In the genomic region with DNA sequence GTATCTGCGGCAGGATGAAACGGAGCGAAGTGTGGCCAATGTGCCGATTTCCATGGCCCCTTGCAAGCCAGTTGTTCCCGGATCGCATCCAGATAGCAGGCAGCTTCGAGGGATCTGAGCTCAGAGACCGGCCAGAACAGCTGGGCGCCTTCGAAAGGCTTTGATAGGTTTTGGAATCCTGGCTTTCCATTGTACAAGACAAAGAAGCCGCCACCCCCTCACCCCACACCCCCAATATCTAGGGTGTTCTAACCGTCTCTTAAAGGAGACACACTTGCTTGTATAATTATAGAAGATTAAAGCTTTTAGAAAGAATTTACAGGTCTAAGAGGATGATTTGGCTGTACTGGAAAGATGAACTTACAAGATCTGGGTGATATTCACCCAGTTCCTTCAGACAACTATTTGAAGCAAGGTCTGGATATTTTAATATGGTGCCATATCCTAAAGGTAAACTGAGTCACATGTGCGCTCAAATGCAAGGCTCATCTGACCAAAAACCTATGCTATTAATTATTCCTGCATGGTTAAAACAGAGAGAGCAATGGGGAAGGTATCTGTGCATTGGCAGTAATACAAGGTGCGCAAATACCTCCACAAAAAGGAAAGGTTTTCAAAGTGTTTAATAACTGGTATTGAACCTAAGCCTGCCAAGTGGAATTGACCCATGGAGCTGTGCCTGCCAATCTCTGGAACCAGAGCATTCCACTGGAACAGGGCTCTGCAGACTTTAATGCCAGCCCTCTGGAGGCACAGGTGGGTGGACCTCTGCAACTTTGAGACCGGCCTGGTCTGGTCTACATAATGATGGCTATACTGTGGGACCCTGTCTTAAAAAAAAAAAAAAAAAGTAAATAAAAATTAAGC, we compare ENCODE assay signal across 11 mouse cellular contexts.
DNase-seq lines count a peak whose midpoint lies in the region; ATAC-seq and TF ChIP-seq lines count a peak whose summit lies in the region.
"Had no signal": no experiment of that assay in that cellular context is flagged by ENCODE, and none has a peak within 500 bp of the region (broad histone marks: within the 10 kb centered on the region; RNA-seq: fewer than 3 reads in every experiment).

No protein-coding gene starts in this region.

- no peaks in the 10 kb centered on the region; the same call in 1 of the 2 replicates for H3K27me3 ChIP-seq in forebrain, postnatal 0 days (ENCODE audit: insufficient read depth, low read length)
- no peaks in the 10 kb centered on the region for H3K27me3 ChIP-seq in forebrain, embryonic 13.5 days
- no peaks in the 10 kb centered on the region for H3K27me3 ChIP-seq in limb, embryonic 14.5 days (ENCODE audit: control insufficient read depth, insufficient read depth, low read length)
- no peaks in the 10 kb centered on the region for H3K27me3 ChIP-seq in neural tube, embryonic 15.5 days (replicated peaks)
- H3K27me3 ChIP-seq: liver, embryonic 15.5 days had no signal

- H3K4me3 ChIP-seq in forebrain, postnatal 0 days (ENCODE audit: low read depth, low read length): no peak overlapping the region
- H3K4me3 ChIP-seq in forebrain, embryonic 13.5 days: no peak overlapping the region
- no peak overlapping the region for H3K4me3 ChIP-seq in limb, embryonic 14.5 days (replicated peaks; ENCODE audit: low read length)
- H3K4me3 ChIP-seq in neural tube, embryonic 15.5 days (replicated peaks): no peak overlapping the region
- H3K4me3 ChIP-seq: liver, embryonic 15.5 days had no signal

- DNase-seq in forebrain, postnatal 0 days: no peak
- DNase-seq in lung, postnatal 10 days: peak; percentile 58
- DNase-seq in lung, postnatal 36 days: no peak
- peak; percentile 40 for DNase-seq in limb, embryonic 14.5 days (ENCODE audit: low spot score)
- no peak for DNase-seq in frontal cortex, adult 2 months (ENCODE audit: extremely low spot score in 1 of 2, low spot score in 1 of 2)
- no peak for DNase-seq in cerebellum, postnatal 36 days
- DNase-seq: adrenal gland, postnatal 36 days; cerebellum, postnatal 10 days had no signal

- H3K4me1 ChIP-seq in forebrain, postnatal 0 days (ENCODE audit: insufficient read depth): no peaks in the 10 kb centered on the region
- no peaks in the 10 kb centered on the region for H3K4me1 ChIP-seq in forebrain, embryonic 13.5 days
- H3K4me1 ChIP-seq in limb, embryonic 14.5 days (ENCODE audit: control insufficient read depth, insufficient read depth, low read length): peaks cover 8% of the 10 kb centered on the region
- H3K4me1 ChIP-seq in neural tube, embryonic 15.5 days: no peaks in the 10 kb centered on the region
- H3K4me1 ChIP-seq: liver, embryonic 15.5 days had no signal

- TF ChIP-seq CTCF in forebrain, postnatal 0 days (IDR thresholded peaks at IDR 0.05; ENCODE audit: low read depth): no peak

- H3K4me2 ChIP-seq in forebrain, postnatal 0 days (ENCODE audit: low read depth): peak overlapping the region; percentile 21; the same call in 1 of the 2 replicates
- H3K4me2 ChIP-seq in forebrain, embryonic 13.5 days: no peak overlapping the region
- no peak overlapping the region for H3K4me2 ChIP-seq in limb, embryonic 14.5 days (replicated peaks; ENCODE audit: low read depth, low read length, severe bottlenecking)
- peak overlapping the region; percentile 19 for H3K4me2 ChIP-seq in neural tube, embryonic 15.5 days
- H3K4me2 ChIP-seq: liver, embryonic 15.5 days had no signal

- WGBS in forebrain, postnatal 0 days: 35% methylated on average over 15 of the region's 15 CpGs
- WGBS in forebrain, embryonic 13.5 days: 41% methylated on average over 15 of the region's 15 CpGs
- WGBS in limb, embryonic 14.5 days: 51% methylated on average over 15 of the region's 15 CpGs
- WGBS in neural tube, embryonic 15.5 days: 40% methylated on average over 15 of the region's 15 CpGs

- no peak overlapping the region for H3K9ac ChIP-seq in forebrain, postnatal 0 days
- H3K9ac ChIP-seq in forebrain, embryonic 13.5 days: no peak overlapping the region
- H3K9ac ChIP-seq in limb, embryonic 14.5 days (ENCODE audit: low read depth, low read length, severe bottlenecking): no peak overlapping the region
- H3K9ac ChIP-seq in neural tube, embryonic 15.5 days (replicated peaks): no peak overlapping the region
- H3K9ac ChIP-seq: liver, embryonic 15.5 days had no signal

- no peak for ATAC-seq in forebrain, postnatal 0 days
- no peak for ATAC-seq in forebrain, embryonic 13.5 days
- ATAC-seq in limb, embryonic 14.5 days (ENCODE audit: low FRiP score, low read depth): peak; percentile 73
- no peak for ATAC-seq in neural tube, embryonic 15.5 days (ENCODE audit: low FRiP score)

- no peaks in the 10 kb centered on the region for H3K36me3 ChIP-seq in forebrain, postnatal 0 days (ENCODE audit: insufficient read depth)
- no peaks in the 10 kb centered on the region for H3K36me3 ChIP-seq in forebrain, embryonic 13.5 days (ENCODE audit: poor library complexity, severe bottlenecking)
- H3K36me3 ChIP-seq in limb, embryonic 14.5 days (ENCODE audit: control insufficient read depth, insufficient read depth, low read length): no peaks in the 10 kb centered on the region
- H3K36me3 ChIP-seq in neural tube, embryonic 15.5 days: no peaks in the 10 kb centered on the region
- H3K36me3 ChIP-seq: liver, embryonic 15.5 days had no signal

- no peak for TF ChIP-seq POLR2A in limb, embryonic 14.5 days (IDR thresholded peaks at IDR 0.05; ENCODE audit: borderline replicate concordance, extremely low read depth, insufficient read depth, insufficient read length)

- H3K27ac ChIP-seq in forebrain, postnatal 0 days (ENCODE audit: low read depth, low read length): no peak overlapping the region
- no peak overlapping the region for H3K27ac ChIP-seq in forebrain, embryonic 13.5 days
- H3K27ac ChIP-seq in limb, embryonic 14.5 days (replicated peaks; ENCODE audit: low read depth, low read length): no peak overlapping the region
- no peak overlapping the region for H3K27ac ChIP-seq in neural tube, embryonic 15.5 days (replicated peaks)
- H3K27ac ChIP-seq: liver, embryonic 15.5 days had no signal

- no peaks in the 10 kb centered on the region for H3K9me3 ChIP-seq in forebrain, postnatal 0 days (ENCODE audit: low read length)
- H3K9me3 ChIP-seq in forebrain, embryonic 13.5 days (replicated peaks): no peaks in the 10 kb centered on the region
- H3K9me3 ChIP-seq in limb, embryonic 14.5 days (ENCODE audit: control insufficient read depth, low read length): no peaks in the 10 kb centered on the region
- no peaks in the 10 kb centered on the region for H3K9me3 ChIP-seq in neural tube, embryonic 15.5 days (replicated peaks)
- H3K9me3 ChIP-seq: liver, embryonic 15.5 days had no signal

Comparison
In these comparisons a context has a peak if more than half of its experiments do, and no peak if none do; other contexts are left out.
1. DNase-seq: peak in lung, postnatal 10 days (single experiment) and limb, embryonic 14.5 days (single experiment); none in forebrain, postnatal 0 days (single experiment), lung, postnatal 36 days (single experiment), frontal cortex, adult 2 months (0 of 2) and cerebellum, postnatal 36 days (0 of 2).
2. H3K4me2 ChIP-seq: peak in forebrain, postnatal 0 days (single experiment) and neural tube, embryonic 15.5 days (single experiment); none in forebrain, embryonic 13.5 days (single experiment) and limb, embryonic 14.5 days (single experiment).